Mouse (Mus musculus) heart, embryonic 11.5 days (tissue): Measurements from ENCODE around the gene Gse1. TPM values are rescaled to one million over a fixed set of nuclear protein-coding genes. Genes with fewer than 3 reads are reported as not detected.
A peak's percentile ranks its signal among the peaks of the same experiment; 100 is the strongest.

Experiments
- ATAC-seq: fragments of 200-750 bp; cut with Nextera tagmentation; replicated peaks from 2 replicates; pipeline ENCODE4 v1.8.0; 2017; ENCODE audit warnings: moderate library complexity; ENCODE audit not compliant: insufficient number of reproducible peaks, low FRiP score, low TSS enrichment
- H3K27ac ChIP-seq: fragments of 300-500 bp; sonication (generic); 2 replicates; pipeline ENCODE4 v1.5.1; 2014; ENCODE audit warnings: mild to moderate bottlenecking, low read depth, low read length
- H3K27me3 ChIP-seq: fragments of 300-500 bp; sonication (generic); 2 replicates; pipeline ENCODE4 v1.6.1; 2014; ENCODE audit warnings: mild to moderate bottlenecking, low read length, mixed read lengths; ENCODE audit not compliant: control insufficient read depth, insufficient read depth
- H3K36me3 ChIP-seq: fragments of 300-500 bp; sonication (generic); 2 replicates; pipeline ENCODE4 v1.6.1; 2014; ENCODE audit warnings: mild to moderate bottlenecking, low read length, moderate library complexity, mixed read lengths; ENCODE audit not compliant: control insufficient read depth, insufficient read depth
- H3K4me1 ChIP-seq: fragments of 300-500 bp; sonication (generic); 2 replicates; pipeline ENCODE4 v1.6.1; 2014; ENCODE audit warnings: low read length; ENCODE audit not compliant: control insufficient read depth, insufficient read depth
- H3K4me2 ChIP-seq: fragments of 300-500 bp; sonication (generic); 2 replicates; pipeline ENCODE4 v1.6.1; 2014; ENCODE audit warnings: mild to moderate bottlenecking, moderate library complexity
- H3K4me3 ChIP-seq: fragments of 300-500 bp; sonication (generic); 2 replicates; pipeline ENCODE4 v1.5.1; 2014; ENCODE audit warnings: low read depth, low read length
- H3K9ac ChIP-seq: fragments of 300-500 bp; sonication (generic); 2 replicates; pipeline ENCODE4 v1.6.1; 2014; ENCODE audit warnings: mild to moderate bottlenecking, low read depth, low read length, moderate library complexity
- H3K9me3 ChIP-seq: fragments of 300-500 bp; sonication (generic); replicated peaks from 2 replicates; pipeline ENCODE4 v1.6.1; 2016; ENCODE audit warnings: low read length; ENCODE audit not compliant: control insufficient read depth
- WGBS: fragments of 180-500 bp; shearing (Covaris S2); extraction: QIAGEN DNeasy Blood & Tissue Kit; methylation state at CpG from one replicate; pipeline ENCODE4 v1.1.7; 2014; ENCODE audit not compliant: insufficient replicate concordance; 5-methylcytosine and 5-hydroxymethylcytosine counted together
- polyA plus RNA-seq: library from polyadenylated mRNA; unstranded; fragments of >200 nt; fragmentation: Nextera tagmentation; extraction: Ambion mirVana; gene quantifications from 2 replicates; pipeline ENCODE4 v1.2.1, GENCODE M21; 2014

The Gse1 gene
- polyA plus RNA-seq, 1 experiment from 2014 or later: 12.8 TPM

DNA sequence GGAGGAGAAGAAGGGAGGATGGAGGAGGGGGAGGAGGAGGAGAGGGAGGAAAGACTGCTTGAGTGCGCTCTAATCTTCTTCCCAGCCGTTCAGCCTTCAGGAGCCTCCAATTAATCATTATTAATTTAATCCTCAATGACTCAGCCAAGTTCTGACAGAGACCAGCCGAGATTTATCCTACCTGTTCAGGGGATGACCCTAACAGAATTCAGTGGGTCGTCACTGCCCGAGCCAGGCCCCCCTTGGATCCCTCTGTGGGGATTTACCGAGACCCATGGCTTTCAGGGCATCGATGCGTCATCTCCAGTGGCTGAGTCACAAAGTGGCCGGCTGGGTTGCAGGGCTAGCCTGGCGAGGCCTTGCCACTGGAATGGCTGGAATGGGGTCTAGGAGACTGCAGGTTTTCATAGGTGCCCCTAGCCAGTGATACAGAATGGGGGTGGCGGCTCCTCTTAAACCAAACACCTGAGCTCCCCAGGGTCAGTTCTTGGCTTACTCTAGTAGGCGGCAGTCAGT is 90.3 kb downstream of the Gse1 start:
- H3K27me3 ChIP-seq: 0 out of 2 replicates have a peak, but pooled peaks cover 2% of the 10 kb centered on the region
- no peak overlapping the region for H3K27ac ChIP-seq
- H3K4me3 ChIP-seq: no peak overlapping the region
- no peaks in the 10 kb centered on the region for H3K36me3 ChIP-seq
- ATAC-seq: no peak
- H3K4me1 ChIP-seq: peaks cover 16% of the 10 kb centered on the region
- no peak overlapping the region for H3K9ac ChIP-seq
- H3K4me2 ChIP-seq: no peak overlapping the region
- H3K9me3 ChIP-seq: no peaks in the 10 kb centered on the region
- WGBS: 68% methylated on average over 12 of the region's 12 CpGs

DNA sequence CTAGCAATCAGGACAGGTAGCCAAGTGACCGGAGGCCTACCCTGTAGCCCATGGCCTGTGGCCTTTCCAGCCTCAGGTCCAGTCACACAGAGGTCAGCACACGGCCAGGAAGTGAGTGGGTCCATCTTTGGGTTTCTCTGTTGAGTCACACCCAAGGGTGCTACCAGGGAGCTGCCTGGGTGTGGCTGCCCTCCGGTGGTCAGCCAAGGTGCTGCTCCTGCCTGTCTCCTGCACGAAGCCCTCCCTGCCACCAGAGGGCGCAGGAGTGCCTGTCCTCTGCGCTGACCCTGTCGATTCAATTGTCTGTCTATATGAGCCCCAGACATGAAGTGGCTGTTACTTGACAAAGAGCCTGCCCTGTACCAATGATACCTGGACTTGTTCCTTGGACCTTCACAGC is 91.2 kb downstream of the Gse1 start:
- H3K9me3 ChIP-seq: no peaks in the 10 kb centered on the region
- H3K4me3 ChIP-seq: no peak overlapping the region
- H3K36me3 ChIP-seq: no peaks in the 10 kb centered on the region
- ATAC-seq: peak; percentile 49; the same call in 1 of the 2 replicates
- H3K27me3 ChIP-seq: no peaks in the 10 kb centered on the region
- no peak overlapping the region for H3K27ac ChIP-seq
- peaks cover 20% of the 10 kb centered on the region for H3K4me1 ChIP-seq
- H3K4me2 ChIP-seq: peak overlapping the region; percentile 32; the same call in 1 of the 2 replicates
- WGBS: 16% methylated on average over 7 of the region's 7 CpGs
- H3K9ac ChIP-seq: no peak overlapping the region

DNA sequence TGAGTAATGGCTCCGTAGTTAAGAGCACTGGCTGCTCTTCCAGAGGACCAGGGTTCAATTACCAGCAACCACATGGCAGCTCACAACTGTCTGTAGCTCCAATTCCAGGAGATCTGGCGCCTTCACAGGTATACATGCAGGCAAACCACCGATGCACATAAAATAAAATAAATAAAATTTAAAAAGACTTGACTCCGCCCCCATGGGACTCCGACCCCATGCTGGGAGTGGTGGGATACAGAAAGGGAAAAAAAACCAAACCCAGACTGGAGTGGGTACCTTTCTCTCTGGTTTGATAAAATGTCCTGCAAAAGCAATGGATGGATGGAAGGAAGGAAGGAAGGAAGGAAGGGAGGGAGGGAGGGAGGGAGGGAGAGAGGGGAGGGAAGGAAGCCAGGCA is 91.9 kb downstream of the Gse1 start:
- peaks cover 27% of the 10 kb centered on the region for H3K4me1 ChIP-seq
- H3K9ac ChIP-seq: no peak overlapping the region
- H3K9me3 ChIP-seq: no peaks in the 10 kb centered on the region
- H3K27me3 ChIP-seq: no peaks in the 10 kb centered on the region
- ATAC-seq: no peak
- H3K36me3 ChIP-seq: no peaks in the 10 kb centered on the region
- H3K27ac ChIP-seq: no peak overlapping the region
- H3K4me3 ChIP-seq: no peak overlapping the region
- 78% methylated on average over 5 of the region's 5 CpGs for WGBS
- H3K4me2 ChIP-seq: no peak overlapping the region

DNA sequence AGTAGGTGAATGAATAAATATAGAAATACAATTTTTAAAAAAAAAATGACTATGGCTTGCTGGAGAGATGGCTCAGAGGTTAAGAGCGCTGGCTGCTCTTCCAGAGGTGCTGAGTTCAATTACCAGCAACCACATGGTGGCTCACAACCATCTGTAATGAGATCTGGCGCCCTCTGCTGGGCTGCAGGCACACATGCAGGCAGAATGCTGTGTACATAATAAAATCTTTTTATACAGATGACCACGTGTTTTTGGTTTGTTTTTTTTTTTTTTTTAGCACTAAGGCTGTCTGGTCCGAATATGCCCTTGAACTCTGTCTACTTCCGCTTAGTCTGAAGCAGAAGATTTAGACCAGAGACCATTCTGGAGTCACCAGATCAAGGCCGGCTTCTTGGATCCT is 93.5 kb downstream of the Gse1 start:
- Histone ChIP-seq H3K27ac (no peak overlapping the region), H3K4me1 (peaks cover 29% of the 10 kb centered on the region)
- ATAC-seq: no peak

DNA sequence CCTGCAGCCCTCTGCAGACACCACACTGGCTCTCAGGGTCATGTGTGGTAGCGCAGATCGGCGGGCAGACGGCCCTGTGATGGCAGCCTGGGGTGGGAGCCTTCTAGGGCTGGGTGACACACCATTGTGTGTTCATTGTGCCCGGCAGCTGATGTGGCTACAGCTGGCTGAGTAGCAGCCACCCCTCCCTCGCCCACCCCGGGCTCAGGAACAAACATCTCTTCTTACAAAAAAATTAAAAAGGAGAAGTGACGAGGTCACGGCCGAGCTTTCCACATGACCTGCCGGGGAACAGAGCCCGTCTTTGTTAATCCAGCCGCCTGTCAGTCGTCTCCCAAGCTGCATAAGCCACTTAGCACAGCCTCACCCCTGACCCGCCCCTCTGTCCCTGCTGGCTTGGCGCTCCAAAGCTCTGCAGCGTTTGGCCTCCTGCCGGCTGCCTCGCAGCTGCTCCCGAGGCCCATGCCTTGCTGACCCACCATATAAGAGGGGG is 94.7 kb downstream of the Gse1 start:
- no peaks in the 10 kb centered on the region for H3K9me3 ChIP-seq
- ATAC-seq: no peak
- no peaks in the 10 kb centered on the region for H3K27me3 ChIP-seq
- H3K4me1 ChIP-seq: peaks cover 32% of the 10 kb centered on the region
- no peak overlapping the region for H3K4me3 ChIP-seq
- H3K36me3 ChIP-seq: no peaks in the 10 kb centered on the region
- H3K27ac ChIP-seq: peak overlapping the region; percentile 73
- WGBS: 9% methylated on average over 20 of the region's 20 CpGs
- peak overlapping the region; percentile 45 for H3K4me2 ChIP-seq
- H3K9ac ChIP-seq: peak overlapping the region; percentile 61; the same call in 1 of the 2 replicates

More for the DNA sequence above, 93.5 kb downstream of the Gse1 start:
- H3K9me3 ChIP-seq: no peaks in the 10 kb centered on the region
- H3K4me3 ChIP-seq: no peak overlapping the region
- WGBS: 46% methylated on average over 6 of the region's 6 CpGs
- H3K27me3 ChIP-seq: no peaks in the 10 kb centered on the region
- H3K4me2 ChIP-seq: no peak overlapping the region
- no peaks in the 10 kb centered on the region for H3K36me3 ChIP-seq
- H3K9ac ChIP-seq: no peak overlapping the region

DNA sequence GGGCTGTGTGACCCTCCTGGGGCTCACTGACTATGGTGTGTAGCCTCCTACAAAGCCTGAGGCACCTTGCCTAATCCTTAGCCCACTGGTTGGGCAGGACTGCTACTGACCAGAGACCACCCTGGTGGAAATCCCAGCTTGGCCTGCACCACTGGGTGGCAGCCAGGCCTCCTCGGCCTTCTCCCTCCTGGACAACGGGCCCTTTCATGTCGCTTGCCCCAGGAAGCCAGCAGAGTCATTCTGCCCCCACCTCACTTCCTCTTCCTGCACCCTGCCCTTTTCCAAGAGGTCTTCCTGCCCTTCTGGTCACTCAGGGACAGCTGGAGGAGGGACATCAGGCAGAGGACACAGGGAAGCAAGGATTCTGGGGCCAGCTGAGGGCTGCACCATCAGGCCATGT is 96.3 kb downstream of the Gse1 start:
- H3K27ac ChIP-seq: no peak overlapping the region
- no peaks in the 10 kb centered on the region for H3K36me3 ChIP-seq
- H3K9ac ChIP-seq: no peak overlapping the region
- peaks cover 41% of the 10 kb centered on the region for H3K4me1 ChIP-seq
- H3K4me2 ChIP-seq: no peak overlapping the region
- H3K4me3 ChIP-seq: no peak overlapping the region
- H3K9me3 ChIP-seq: no peaks in the 10 kb centered on the region
- no peak for ATAC-seq
- no peaks in the 10 kb centered on the region for H3K27me3 ChIP-seq
- WGBS: 40% methylated on average over 3 of the region's 3 CpGs

DNA sequence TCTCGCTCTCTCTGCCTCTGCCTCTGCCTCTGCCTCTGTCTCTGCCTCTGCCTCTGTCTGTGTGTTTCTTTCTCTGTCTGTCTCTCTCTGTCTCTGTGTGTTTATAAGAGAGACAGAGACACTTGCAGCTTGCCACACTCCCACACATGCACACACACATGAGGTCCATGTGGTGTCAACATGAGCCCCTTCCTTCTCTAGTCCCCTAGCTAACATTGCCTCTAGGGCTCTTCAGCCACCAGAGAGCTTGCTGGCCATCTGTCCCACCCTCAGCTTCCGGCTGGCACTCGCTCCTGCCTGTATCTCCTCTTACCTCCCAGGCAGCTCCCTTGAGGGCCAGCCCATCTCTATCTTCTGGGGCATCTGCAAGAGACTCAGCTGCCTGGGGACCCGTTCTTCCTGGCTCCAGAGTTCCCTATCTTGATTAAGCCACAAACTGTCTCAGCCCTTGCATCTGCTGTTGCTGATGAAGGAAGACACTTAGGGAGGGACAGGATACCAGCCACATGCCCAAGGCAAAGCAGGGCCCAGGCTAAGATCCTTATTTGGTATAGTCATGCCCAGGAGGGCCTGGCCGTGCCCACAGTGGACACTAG is 97.0 kb downstream of the Gse1 start:
- ATAC-seq: no peak
- Histone ChIP-seq H3K27me3 (no peaks in the 10 kb centered on the region), H3K9ac (no peak overlapping the region), H3K36me3 (no peaks in the 10 kb centered on the region), H3K4me3 (no peak overlapping the region), H3K27ac (no peak overlapping the region), H3K9me3 (no peaks in the 10 kb centered on the region), H3K4me2 (no peak overlapping the region), H3K4me1 (peaks cover 39% of the 10 kb centered on the region)
- 60% methylated on average over 5 of the region's 5 CpGs for WGBS

DNA sequence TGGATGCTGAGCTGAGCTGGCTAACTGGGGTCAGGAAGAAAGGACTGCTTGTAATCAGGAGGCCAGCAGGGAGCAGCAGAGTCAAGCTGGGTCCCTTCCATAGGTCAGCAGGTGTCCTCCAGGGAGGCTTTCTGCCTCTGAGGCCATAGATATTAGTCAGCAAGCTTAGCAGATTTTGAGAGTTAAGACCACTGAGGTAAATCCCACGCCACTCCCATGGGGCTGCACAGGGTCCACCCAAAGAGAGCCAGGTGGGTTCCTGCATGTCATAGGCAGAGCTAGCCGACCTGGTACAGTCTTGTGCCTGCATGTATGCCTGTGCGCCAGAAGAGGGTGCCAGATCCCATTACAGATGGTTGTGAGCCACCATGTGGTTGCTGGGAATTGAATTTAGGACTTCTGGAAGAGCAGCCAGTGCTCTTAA is 98.9 kb downstream of the Gse1 start:
- Histone ChIP-seq H3K4me1 (peaks cover 52% of the 10 kb centered on the region), H3K4me2 (no peak overlapping the region), H3K27me3 (no peaks in the 10 kb centered on the region), H3K27ac (no peak overlapping the region), H3K9ac (no peak overlapping the region), H3K9me3 (no peaks in the 10 kb centered on the region), H3K36me3 (no peaks in the 10 kb centered on the region), H3K4me3 (no peak overlapping the region)
- ATAC-seq: no peak
- 52% methylated on average over 3 of the region's 3 CpGs for WGBS
